Mouse (Mus musculus) midbrain, postnatal 0 days (tissue): ENCODE measurements around the gene Kcnf1. TPM values are rescaled to one million over a fixed set of nuclear protein-coding genes. Genes with fewer than 3 reads are reported as not detected.
"Not testable (repeated sequence)": the region's sequence is repeated elsewhere in the genome, so short reads cannot be mapped to it uniquely, and the experiment has no call there.

Experiments used
- ATAC-seq: fragments of 200-750 bp; cut with Nextera tagmentation; 2 replicates; pipeline ENCODE4 v1.8.0; 2017; ENCODE audit warnings: moderate number of reproducible peaks, mild to moderate bottlenecking, moderate TSS enrichment, moderate library complexity; ENCODE audit not compliant: low FRiP score
- DNase-seq: peaks from one replicate; pipeline ENCODE4 v3.0.0-alpha.2; 2015; ENCODE audit warnings: low spot score
- H3K27ac ChIP-seq: fragments of 300-500 bp; sonication (generic); 2 replicates; pipeline ENCODE4 v1.5.1; 2014; ENCODE audit warnings: low read depth, mild to moderate bottlenecking, low read length, mixed read lengths
- H3K27me3 ChIP-seq: fragments of 300-500 bp; sonication (generic); 2 replicates; pipeline ENCODE4 v1.6.1; 2014; ENCODE audit warnings: low read length, control low read depth, mixed read lengths; ENCODE audit not compliant: insufficient read depth
- H3K36me3 ChIP-seq: fragments of 300-500 bp; sonication (generic); 2 replicates; pipeline ENCODE4 v1.6.1; 2014; ENCODE audit warnings: low read length, control low read depth, mixed read lengths; ENCODE audit not compliant: insufficient read depth
- H3K4me1 ChIP-seq: fragments of 300-500 bp; sonication (generic); 2 replicates; pipeline ENCODE4 v1.6.1; 2014; ENCODE audit warnings: mild to moderate bottlenecking, control low read depth, antibody characterized with exemption, low read length, mixed read lengths; ENCODE audit not compliant: insufficient read depth
- H3K4me2 ChIP-seq: fragments of 300-500 bp; sonication (generic); 2 replicates; pipeline ENCODE4 v1.6.1; 2014; ENCODE audit warnings: low read depth, mild to moderate bottlenecking, low read length, mixed read lengths; ENCODE audit not compliant: poor library complexity, severe bottlenecking
- H3K4me3 ChIP-seq: fragments of 300-500 bp; sonication (generic); 2 replicates; pipeline ENCODE4 v1.5.1; 2014; ENCODE audit warnings: low read depth, mild to moderate bottlenecking, low read length, moderate library complexity
- H3K9ac ChIP-seq: fragments of 300-500 bp; sonication (generic); replicated peaks from 2 replicates; pipeline ENCODE4 v1.6.1; 2014; ENCODE audit warnings: mild to moderate bottlenecking, low read length, moderate library complexity, mixed read lengths; ENCODE audit not compliant: poor library complexity, severe bottlenecking
- H3K9me3 ChIP-seq: fragments of 300-500 bp; sonication (generic); 2 replicates; pipeline ENCODE4 v1.6.1; 2016; ENCODE audit warnings: low read length, control low read depth
- CTCF ChIP-seq: IDR thresholded peaks from 2 replicates; pipeline ENCODE4 v1.5.1; 2016; ENCODE audit warnings: antibody characterized with exemption, mild to moderate bottlenecking
- WGBS: fragments of 180-500 bp; shearing (Covaris S2); extraction: QIAGEN DNeasy Blood & Tissue Kit; methylation state at CpG from one replicate; pipeline ENCODE4 v1.1.7; 2014; 5-methylcytosine and 5-hydroxymethylcytosine counted together
- polyA plus RNA-seq: library from polyadenylated mRNA; unstranded; fragments of >200 nt; fragmentation: Nextera tagmentation; extraction: Ambion mirVana; gene quantifications from 2 replicates; pipeline ENCODE4 v1.2.1, GENCODE M21; 2015
- total RNA-seq: library from RNA; depleted of rRNA; stranded (reverse); fragments of >200 nt; gene quantifications from 2 replicates; pipeline ENCODE4 v1.2.3, GENCODE M21; 2014; rRNA removed

Kcnf1 gene
- total and polyA plus RNA-seq, 2 experiments from 2014 or later, result 5.1 to 12.2 TPM

DNA sequence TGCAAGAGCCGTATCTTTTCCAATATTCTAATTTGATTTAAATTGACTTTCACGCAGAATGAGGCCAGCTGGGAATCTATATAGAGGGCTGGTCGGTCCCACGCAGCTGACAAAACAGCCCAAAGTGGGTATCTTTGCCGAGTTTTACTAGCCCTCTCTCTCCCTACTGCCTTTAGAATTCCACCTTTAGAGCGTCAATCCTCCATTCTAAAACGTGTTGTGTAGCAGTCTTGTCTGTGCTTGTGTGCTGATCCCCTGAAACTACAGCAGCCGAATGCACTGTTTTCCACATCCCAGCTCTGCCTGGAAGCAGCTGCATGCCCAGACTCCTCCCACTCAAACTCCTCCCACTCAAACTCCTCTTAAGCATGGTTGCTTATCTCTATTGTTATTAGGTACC is 44.4 kb downstream of the Kcnf1 start:
- Histone ChIP-seq H3K4me3 (no peak overlapping the region), H3K4me1 (no peaks in the 10 kb centered on the region), H3K27ac (no peak overlapping the region), H3K27me3 (no peaks in the 10 kb centered on the region), H3K9ac (no peak overlapping the region), H3K36me3 (no peaks in the 10 kb centered on the region), H3K4me2 (no peak overlapping the region), H3K9me3 (no peaks in the 10 kb centered on the region)
- DNase-seq, result no peak
- no peak for TF ChIP-seq CTCF
- ATAC-seq, result no peak
- 60% methylated on average over 8 of the region's 8 CpGs for WGBS

- Histone ChIP-seq H3K9ac (no peak overlapping the region), H3K4me1 (no peaks in the 10 kb centered on the region), H3K4me2 (no peak overlapping the region), H3K4me3 (no peak overlapping the region), H3K27ac (no peak overlapping the region), H3K9me3 (no peaks in the 10 kb centered on the region), H3K27me3 (no peaks in the 10 kb centered on the region), H3K36me3 (no peaks in the 10 kb centered on the region)
- DNase-seq, result no peak
- no peak for TF ChIP-seq CTCF
- WGBS, result 92% methylated on average over 10 of the region's 10 CpGs
- no peak for ATAC-seq
These were observed 45.1 kb downstream of the Kcnf1 start for GRCm38 (mm10) chr12:17131563-17131962.

DNA sequence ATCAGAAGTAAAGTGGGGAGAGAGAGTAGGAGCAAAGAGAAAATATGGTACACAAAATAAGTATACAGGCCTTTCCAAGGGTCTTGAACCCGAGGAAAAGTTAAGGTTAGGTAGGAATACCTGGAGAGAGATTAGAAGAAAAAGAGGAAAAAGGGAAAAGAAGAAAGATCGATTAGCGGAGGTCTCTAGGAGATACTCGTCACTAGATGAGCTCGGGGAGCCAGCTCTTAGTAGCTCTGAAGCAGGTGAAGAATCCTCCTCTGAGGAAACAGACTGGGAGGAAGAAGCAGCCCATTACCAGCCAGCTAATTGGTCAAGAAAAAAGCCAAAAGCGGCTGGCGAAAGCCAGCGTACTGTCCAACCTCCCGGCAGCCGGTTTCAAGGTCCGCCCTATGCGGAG is 53.8 kb downstream of the Kcnf1 start:
- WGBS, result 98% methylated on average over 9 of the region's 12 CpGs

More for the DNA sequence above, 53.8 kb downstream of the Kcnf1 start:
- H3K27me3 ChIP-seq, H3K9me3 ChIP-seq, H3K27ac ChIP-seq, DNase-seq, H3K4me2 ChIP-seq, H3K4me1 ChIP-seq, ATAC-seq, H3K9ac ChIP-seq, H3K36me3 ChIP-seq, H3K4me3 ChIP-seq: not testable (repeated sequence)

Other genes with a start within 250 kb of the Kcnf1 start
- 0.93 and 1.3 TPM in 2 replicates for gene Pqlc3, start 176.5 kb downstream of the Kcnf1 start, total RNA-seq
- 1.6 and 2.0 TPM in 2 replicates for gene Pqlc3, start 176.5 kb downstream of the Kcnf1 start, polyA plus RNA-seq
- gene 2410004P03Rik, start 165.2 kb downstream of the Kcnf1 start, total RNA-seq, result 7.3 and 10.1 TPM in 2 replicates
- gene 2410004P03Rik, start 165.2 kb downstream of the Kcnf1 start, polyA plus RNA-seq, result 7.1 and 10.6 TPM in 2 replicates
- 85.4 and 116 TPM in 2 replicates for gene Pdia6, start 89.7 kb upstream of the Kcnf1 start, total RNA-seq
- gene Pdia6, start 89.7 kb upstream of the Kcnf1 start, polyA plus RNA-seq, result 184 and 188 TPM in 2 replicates
- gene Atp6v1c2, start 152.5 kb upstream of the Kcnf1 start, total RNA-seq, result 1.6 and 1.9 TPM in 2 replicates
- gene Atp6v1c2, start 152.5 kb upstream of the Kcnf1 start, polyA plus RNA-seq, result 1.8 and 2.0 TPM in 2 replicates
- gene Nol10, start 171.6 kb upstream of the Kcnf1 start, total RNA-seq, result 6.5 and 10.0 TPM in 2 replicates
- gene Nol10, start 171.6 kb upstream of the Kcnf1 start, polyA plus RNA-seq, result 11.8 and 13.6 TPM in 2 replicates